ENCODE assay signal across 8 mouse cellular contexts in genomic region chr11:72466694-72467507, GRCm38 (mm10). TPM values are rescaled to one million over a fixed set of nuclear protein-coding genes. Genes with fewer than 3 reads are reported as not detected.
DNase-seq lines count a peak whose midpoint lies in the region; ATAC-seq and TF ChIP-seq lines count a peak whose summit lies in the region.

No protein-coding gene starts in this region.

- H3K27ac ChIP-seq in kidney, postnatal 0 days, result peak overlapping the region; percentile 72
- H3K27ac ChIP-seq in embryonic facial prominence, embryonic 10.5 days (replicated peaks), result peak overlapping the region; percentile 67
- peak overlapping the region; percentile 65; the same call in 1 of the 2 replicates for H3K27ac ChIP-seq in hindbrain, postnatal 0 days

- DNase-seq in kidney, postnatal 0 days (ENCODE audit: low spot score), result peak; percentile 66
- no peak for DNase-seq in kidney, adult 9 months
- DNase-seq in embryonic facial prominence, embryonic 10.5 days (ENCODE audit: low spot score), result peak; percentile 44
- DNase-seq in hindbrain, postnatal 0 days (ENCODE audit: low spot score), result no peak
- no peak for DNase-seq in ovary, postnatal 10 days (ENCODE audit: low spot score)
- DNase-seq in cerebellum, postnatal 25 days, result no peak
- no peak for DNase-seq in left cerebral cortex, adult 8-10 months (ENCODE audit: low spot score in 2 of 2)

- H3K9me3 ChIP-seq in kidney, postnatal 0 days (replicated peaks; ENCODE audit: low read length), result no peaks in the 10 kb centered on the region
- no peaks in the 10 kb centered on the region for H3K9me3 ChIP-seq in embryonic facial prominence, embryonic 10.5 days
- no peaks in the 10 kb centered on the region for H3K9me3 ChIP-seq in hindbrain, postnatal 0 days (ENCODE audit: low read length)

- ATAC-seq in kidney, postnatal 0 days (replicated peaks; ENCODE audit: low FRiP score, low read depth), result 0 out of 2 replicates have a peak, but pooled peaks have one; percentile 1
- ATAC-seq in hindbrain, postnatal 0 days, result no peak
- peak; percentile 80 for ATAC-seq in megakaryocyte-erythroid progenitor cell, adult 5-6 weeks (replicated peaks; ENCODE audit: low FRiP score, low TSS enrichment, poor library complexity, severe bottlenecking)

- no peak overlapping the region for H3K9ac ChIP-seq in kidney, postnatal 0 days (ENCODE audit: low read depth, low read length)
- no peak overlapping the region for H3K9ac ChIP-seq in hindbrain, postnatal 0 days (replicated peaks; ENCODE audit: low read length)

- no peak for TF ChIP-seq CTCF in kidney, postnatal 0 days (IDR thresholded peaks at IDR 0.05; ENCODE audit: low read depth)
- TF ChIP-seq CTCF in hindbrain, postnatal 0 days (IDR thresholded peaks at IDR 0.05; ENCODE audit: low read depth), result no peak

- no peak overlapping the region for H3K4me3 ChIP-seq in kidney, postnatal 0 days (replicated peaks; ENCODE audit: low read depth, low read length)
- H3K4me3 ChIP-seq in embryonic facial prominence, embryonic 10.5 days, result no peak overlapping the region
- H3K4me3 ChIP-seq in hindbrain, postnatal 0 days (ENCODE audit: low read length), result no peak overlapping the region

- no peaks in the 10 kb centered on the region for H3K27me3 ChIP-seq in kidney, postnatal 0 days (ENCODE audit: insufficient read depth, low read length)
- no peaks in the 10 kb centered on the region for H3K27me3 ChIP-seq in embryonic facial prominence, embryonic 10.5 days (replicated peaks; ENCODE audit: low read depth, poor library complexity, severe bottlenecking)
- no peaks in the 10 kb centered on the region for H3K27me3 ChIP-seq in hindbrain, postnatal 0 days (ENCODE audit: insufficient read depth, low read length)

- H3K36me3 ChIP-seq in kidney, postnatal 0 days (ENCODE audit: insufficient read depth, low read length), result no peaks in the 10 kb centered on the region
- no peaks in the 10 kb centered on the region for H3K36me3 ChIP-seq in embryonic facial prominence, embryonic 10.5 days (replicated peaks)
- no peaks in the 10 kb centered on the region; the same call in 1 of the 2 replicates for H3K36me3 ChIP-seq in hindbrain, postnatal 0 days (ENCODE audit: insufficient read depth, low read length)

- H3K4me2 ChIP-seq in kidney, postnatal 0 days (ENCODE audit: low read length), result peak overlapping the region; percentile 21; the same call in 1 of the 2 replicates
- H3K4me2 ChIP-seq in hindbrain, postnatal 0 days (ENCODE audit: low read depth, low read length), result no peak overlapping the region

- peaks cover 39% of the 10 kb centered on the region for H3K4me1 ChIP-seq in kidney, postnatal 0 days (replicated peaks; ENCODE audit: insufficient read depth, low read length)
- peaks cover 67% of the 10 kb centered on the region for H3K4me1 ChIP-seq in embryonic facial prominence, embryonic 10.5 days
- H3K4me1 ChIP-seq in hindbrain, postnatal 0 days (ENCODE audit: insufficient read depth, low read length), result peaks cover 15% of the 10 kb centered on the region

- WGBS in kidney, postnatal 0 days, result 23% methylated on average over 11 of the region's 11 CpGs
- 45% methylated on average over 11 of the region's 11 CpGs for WGBS in embryonic facial prominence, embryonic 10.5 days
- 64% methylated on average over 11 of the region's 11 CpGs for WGBS in hindbrain, postnatal 0 days

RNA-seq across cellular contexts. Expression of gene Spns2, which starts 22.8 kb away (rescaled TPM):
- 6.3 and 7.4 TPM in 2 replicates for polyA plus RNA-seq in kidney, postnatal 0 days (2015; fragmentation: Nextera tagmentation; extraction: Ambion mirVana)
- 3.3 TPM in 2 replicates for polyA plus RNA-seq in embryonic facial prominence, embryonic 10.5 days (2016; fragmentation: Nextera tagmentation; extraction: Ambion mirVana)
- 58.5 and 66.0 TPM in 2 replicates for total RNA-seq in hindbrain, postnatal 0 days (2014; rRNA removed)
- 7.0 and 7.2 TPM in 2 replicates for polyA plus RNA-seq in hindbrain, postnatal 0 days (2015; fragmentation: Nextera tagmentation; extraction: Ambion mirVana)
- 38.3 and 46.8 TPM in 2 replicates for total RNA-seq in megakaryocyte-erythroid progenitor cell, adult 5-6 weeks (2014; fragmentation: Nextera tagmentation)
- total RNA-seq in megakaryocyte-erythroid progenitor cell, adult 5-6 weeks (2017), result 16.0 and 23.3 TPM in 2 replicates
- total RNA-seq in left cerebral cortex, adult 8-10 months (2022), result 10 to 100 TPM; 47.3 to 55.4 (median 51.1) TPM

RNA-seq across cellular contexts. Expression of gene Mybbp1a, which starts 25.7 kb away (rescaled TPM):
- polyA plus RNA-seq in kidney, postnatal 0 days (2015; fragmentation: Nextera tagmentation; extraction: Ambion mirVana), result 107 and 109 TPM in 2 replicates
- polyA plus RNA-seq in embryonic facial prominence, embryonic 10.5 days (2016; fragmentation: Nextera tagmentation; extraction: Ambion mirVana), result 257 and 263 TPM in 2 replicates
- total RNA-seq in hindbrain, postnatal 0 days (2014; rRNA removed), result 28.0 and 36.1 TPM in 2 replicates
- 61.5 and 68.7 TPM in 2 replicates for polyA plus RNA-seq in hindbrain, postnatal 0 days (2015; fragmentation: Nextera tagmentation; extraction: Ambion mirVana)
- 215 and 248 TPM in 2 replicates for total RNA-seq in megakaryocyte-erythroid progenitor cell, adult 5-6 weeks (2014; fragmentation: Nextera tagmentation)
- total RNA-seq in megakaryocyte-erythroid progenitor cell, adult 5-6 weeks (2017), result 185 and 248 TPM in 2 replicates
- 10 to 100 TPM; 48.1 to 54.6 (median 51.3) TPM for total RNA-seq in left cerebral cortex, adult 8-10 months (2022)

RNA-seq across cellular contexts. Expression of gene Ggt6, which starts 31.6 kb away (rescaled TPM):
- polyA plus RNA-seq in kidney, postnatal 0 days (2015; fragmentation: Nextera tagmentation; extraction: Ambion mirVana), result 3.3 and 3.8 TPM in 2 replicates
- polyA plus RNA-seq in embryonic facial prominence, embryonic 10.5 days (2016; fragmentation: Nextera tagmentation; extraction: Ambion mirVana), result 0.10 TPM in 1 of 2 replicates, not detected in the other
- not detected in 2 replicates for total RNA-seq in hindbrain, postnatal 0 days (2014; rRNA removed)
- not detected in 2 replicates for polyA plus RNA-seq in hindbrain, postnatal 0 days (2015; fragmentation: Nextera tagmentation; extraction: Ambion mirVana)
- not detected in 2 replicates for total RNA-seq in megakaryocyte-erythroid progenitor cell, adult 5-6 weeks (2014; fragmentation: Nextera tagmentation)
- not detected in 2 replicates for total RNA-seq in megakaryocyte-erythroid progenitor cell, adult 5-6 weeks (2017)
- under 1 TPM in 1 of 4 experiments, not detected in 3; 0.23 TPM for total RNA-seq in left cerebral cortex, adult 8-10 months (2022)

RNA-seq across cellular contexts. Expression of gene Smtnl2, which starts 55.4 kb away (rescaled TPM):
- polyA plus RNA-seq in kidney, postnatal 0 days (2015; fragmentation: Nextera tagmentation; extraction: Ambion mirVana), result 112 and 129 TPM in 2 replicates
- 16.4 and 16.6 TPM in 2 replicates for polyA plus RNA-seq in embryonic facial prominence, embryonic 10.5 days (2016; fragmentation: Nextera tagmentation; extraction: Ambion mirVana)
- 13.0 and 19.1 TPM in 2 replicates for total RNA-seq in hindbrain, postnatal 0 days (2014; rRNA removed)
- polyA plus RNA-seq in hindbrain, postnatal 0 days (2015; fragmentation: Nextera tagmentation; extraction: Ambion mirVana), result 8.7 and 9.7 TPM in 2 replicates
- total RNA-seq in megakaryocyte-erythroid progenitor cell, adult 5-6 weeks (2014; fragmentation: Nextera tagmentation), result 0.50 and 0.52 TPM in 2 replicates
- 0.11 TPM in 1 of 2 replicates, not detected in the other for total RNA-seq in megakaryocyte-erythroid progenitor cell, adult 5-6 weeks (2017)
- 1 to 10 TPM in 2 of 4 experiments, under 1 TPM in 2; 0.89 to 2.9 (median 1.1) TPM for total RNA-seq in left cerebral cortex, adult 8-10 months (2022)

Comparison
In these comparisons a context has a peak if more than half of its experiments do, and no peak if none do; other contexts are left out.
1. DNase-seq: peak in kidney, postnatal 0 days (single experiment) and embryonic facial prominence, embryonic 10.5 days (single experiment); none in kidney, adult 9 months (single experiment), hindbrain, postnatal 0 days (single experiment), ovary, postnatal 10 days (single experiment), cerebellum, postnatal 25 days (0 of 2) and left cerebral cortex, adult 8-10 months (0 of 2).
2. Peak in every context shown above with its lines, with median percentiles within 50 percentile points of each other: H3K27ac ChIP-seq.